Mouse (Mus musculus) heart, postnatal 0 days (tissue): ENCODE results near the gene Atad5. TPM values are rescaled to one million over a fixed set of nuclear protein-coding genes. Genes with fewer than 3 reads are reported as not detected.

ENCODE experiments used
- ATAC-seq: fragments of 200-750 bp; cut with Nextera tagmentation; 2 replicates; pipeline ENCODE4 v1.8.0; 2017; ENCODE audit warnings: low read depth, moderate number of reproducible peaks, moderate library complexity; ENCODE audit not compliant: insufficient read depth
- DNase-seq: peaks from one replicate; pipeline ENCODE4 v3.0.0-alpha.2; 2016; ENCODE audit warnings: low spot score
- H3K27ac ChIP-seq: fragments of 300-500 bp; sonication (generic); 2 replicates; pipeline ENCODE4 v1.5.1; 2014; ENCODE audit warnings: low read depth, mild to moderate bottlenecking
- H3K27me3 ChIP-seq: fragments of 300-500 bp; sonication (generic); 2 replicates; pipeline ENCODE4 v1.6.1; 2014; ENCODE audit warnings: low read length, mixed read lengths; ENCODE audit not compliant: control insufficient read depth, insufficient read depth
- H3K36me3 ChIP-seq: fragments of 300-500 bp; sonication (generic); replicated peaks from 2 replicates; pipeline ENCODE4 v1.6.1; 2014; ENCODE audit warnings: low read length, mixed read lengths; ENCODE audit not compliant: control insufficient read depth, insufficient read depth
- H3K4me1 ChIP-seq: fragments of 300-500 bp; sonication (generic); 2 replicates; pipeline ENCODE4 v1.6.1; 2014; ENCODE audit warnings: antibody characterized with exemption; ENCODE audit not compliant: control insufficient read depth, insufficient read depth
- H3K4me2 ChIP-seq: fragments of 300-500 bp; sonication (generic); 2 replicates; pipeline ENCODE4 v1.6.1; 2014; ENCODE audit warnings: low read depth, mild to moderate bottlenecking, low read length, moderate library complexity
- H3K4me3 ChIP-seq: fragments of 300-500 bp; sonication (generic); 2 replicates; pipeline ENCODE4 v1.5.1; 2014; ENCODE audit warnings: low read depth, low read length
- H3K9ac ChIP-seq: fragments of 300-500 bp; sonication (generic); replicated peaks from 2 replicates; pipeline ENCODE4 v1.6.1; 2014; ENCODE audit warnings: low read depth, low read length, mixed read lengths
- H3K9me3 ChIP-seq: fragments of 300-500 bp; sonication (generic); replicated peaks from 2 replicates; pipeline ENCODE4 v1.6.1; 2016; ENCODE audit warnings: low read length; ENCODE audit not compliant: control insufficient read depth
- CTCF ChIP-seq: IDR thresholded peaks from 2 replicates; pipeline ENCODE4 v1.5.1; 2016; ENCODE audit warnings: antibody characterized with exemption, control low read depth, low read depth
- EP300 ChIP-seq: IDR thresholded peaks from 2 replicates; pipeline ENCODE4 v1.6.1; 2016; ENCODE audit warnings: antibody characterized with exemption, low read depth
- WGBS: fragments of 180-500 bp; shearing (Covaris S2); extraction: QIAGEN DNeasy Blood & Tissue Kit; methylation state at CpG from one replicate; pipeline ENCODE4 v1.1.7; 2014; 5-methylcytosine and 5-hydroxymethylcytosine counted together
- polyA plus RNA-seq: library from polyadenylated mRNA; unstranded; fragments of >200 nt; fragmentation: Nextera tagmentation; extraction: Ambion mirVana; gene quantifications from 2 replicates; pipeline ENCODE4 v1.2.1, GENCODE M21; 2015
- total RNA-seq: library from RNA; depleted of rRNA; stranded (reverse); fragments of >200 nt; gene quantifications from 2 replicates; pipeline ENCODE4 v1.2.3, GENCODE M21; 2014; ENCODE audit warnings: low replicate concordance

Atad5 gene
- total and polyA plus RNA-seq, 2 experiments from 2014 or later = 1.5 to 4.2 TPM

DNA sequence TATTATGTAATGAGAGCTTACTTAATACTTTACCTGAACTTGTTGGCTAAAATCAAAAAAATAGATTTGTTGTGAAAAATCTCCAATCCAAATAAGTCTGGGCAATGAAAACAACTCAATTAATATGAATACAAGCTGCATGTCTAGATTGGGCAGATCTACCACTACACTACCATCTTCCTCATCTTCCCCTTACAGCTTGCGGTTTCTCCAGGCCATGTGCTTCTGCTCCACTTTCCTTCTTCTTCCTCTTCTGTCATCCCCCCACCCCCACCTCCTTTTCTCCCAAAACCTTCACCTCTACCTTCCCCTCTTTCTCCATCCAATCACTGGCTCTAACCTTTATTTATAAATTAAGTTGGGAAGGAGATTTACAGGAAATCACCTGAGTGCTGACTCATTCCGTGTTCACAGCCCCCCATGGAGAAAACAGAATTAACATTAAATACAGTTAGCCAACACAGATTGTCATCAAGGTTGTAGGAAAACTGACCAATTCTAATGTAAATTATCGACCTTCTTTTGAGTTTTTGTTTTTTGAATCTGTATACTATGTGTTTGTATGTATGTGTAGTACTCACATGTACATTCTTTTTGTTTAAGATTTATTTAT is 9.3 kb downstream of the Atad5 start:
- Histone ChIP-seq H3K4me2 (no peak overlapping the region), H3K27ac (no peak overlapping the region), H3K4me1 (no peaks in the 10 kb centered on the region), H3K9me3 (no peaks in the 10 kb centered on the region), H3K36me3 (peaks cover 35% of the 10 kb centered on the region), H3K4me3 (no peak overlapping the region), H3K27me3 (no peaks in the 10 kb centered on the region), H3K9ac (no peak overlapping the region)
- DNase-seq = no peak
- TF ChIP-seq EP300 (no peak), CTCF (no peak)
- ATAC-seq = no peak
- 83% methylated on average over 3 of the region's 3 CpGs for WGBS

DNA sequence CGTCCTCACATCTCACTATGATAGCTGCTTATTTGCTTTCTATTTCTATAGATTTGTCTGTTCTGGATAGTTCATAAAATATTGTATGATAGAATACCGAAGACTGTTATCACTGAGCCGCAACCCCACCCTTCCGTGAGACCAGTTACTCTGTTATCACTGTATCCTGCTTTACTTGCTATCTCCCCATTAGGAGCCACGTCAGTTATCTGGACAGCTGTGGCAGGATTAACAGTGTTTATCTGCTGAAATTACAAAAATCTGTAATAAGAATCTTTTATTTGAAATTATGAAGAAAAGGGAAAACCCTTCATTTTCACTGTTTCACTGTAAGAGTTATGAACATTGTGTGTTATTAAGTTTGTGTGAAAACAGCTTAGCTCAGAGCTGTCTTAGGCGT is 12.1 kb downstream of the Atad5 start:
- DNase-seq (no peak), ATAC-seq (no peak)
- no peaks in the 10 kb centered on the region for H3K4me1 ChIP-seq
- H3K27me3 ChIP-seq = no peaks in the 10 kb centered on the region
- H3K9ac ChIP-seq = no peak overlapping the region
- no peak overlapping the region for H3K27ac ChIP-seq
- no peak overlapping the region for H3K4me2 ChIP-seq
- 82% methylated on average over 6 of the region's 6 CpGs for WGBS
- no peak overlapping the region for H3K4me3 ChIP-seq
- H3K36me3 ChIP-seq = peaks cover 47% of the 10 kb centered on the region
- TF ChIP-seq CTCF = no peak
- no peak for TF ChIP-seq EP300
- no peaks in the 10 kb centered on the region for H3K9me3 ChIP-seq

DNA sequence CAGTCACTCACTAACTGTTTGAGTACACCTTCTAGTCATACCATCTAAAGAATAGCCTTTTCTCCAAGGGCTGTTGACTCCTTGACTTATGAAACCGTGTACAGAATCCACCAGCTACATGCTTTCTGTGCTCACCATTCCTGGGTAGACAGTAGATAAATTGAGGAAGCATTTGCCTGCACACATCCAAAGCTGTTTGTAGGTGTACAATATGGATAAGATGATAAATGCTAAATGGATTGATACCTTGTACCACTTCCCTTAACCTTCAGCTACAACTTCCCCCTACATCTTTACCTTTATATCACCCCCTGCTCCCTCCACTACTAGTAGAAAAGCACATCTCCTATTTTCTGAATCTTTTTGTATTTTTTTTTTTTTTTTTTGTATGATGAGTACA is 15.2 kb downstream of the Atad5 start:
- no peak overlapping the region for H3K4me2 ChIP-seq
- H3K27me3 ChIP-seq = no peaks in the 10 kb centered on the region
- no peak for TF ChIP-seq EP300
- no peak for TF ChIP-seq CTCF
- 77% methylated on average over 1 of the region's 1 CpGs for WGBS
- H3K4me1 ChIP-seq = no peaks in the 10 kb centered on the region
- no peaks in the 10 kb centered on the region for H3K9me3 ChIP-seq
- H3K36me3 ChIP-seq = peaks cover 54% of the 10 kb centered on the region
- DNase-seq (no peak), ATAC-seq (no peak)
- no peak overlapping the region for H3K27ac ChIP-seq
- H3K4me3 ChIP-seq = no peak overlapping the region
- no peak overlapping the region for H3K9ac ChIP-seq

GRCm38 (mm10) chr11:80116411-80116810 is 27.2 kb downstream of the Atad5 start:
- Histone ChIP-seq H3K27ac (no peak overlapping the region; the same call in 1 of the 2 replicates), H3K4me1 (no peaks in the 10 kb centered on the region), H3K27me3 (no peaks in the 10 kb centered on the region), H3K4me2 (no peak overlapping the region), H3K36me3 (peaks cover 60% of the 10 kb centered on the region), H3K9me3 (no peaks in the 10 kb centered on the region), H3K4me3 (no peak overlapping the region), H3K9ac (no peak overlapping the region)
- WGBS = 58% methylated on average over 1 of the region's 1 CpGs
- TF ChIP-seq CTCF (no peak), EP300 (no peak)
- ATAC-seq = no peak
- no peak for DNase-seq

DNA sequence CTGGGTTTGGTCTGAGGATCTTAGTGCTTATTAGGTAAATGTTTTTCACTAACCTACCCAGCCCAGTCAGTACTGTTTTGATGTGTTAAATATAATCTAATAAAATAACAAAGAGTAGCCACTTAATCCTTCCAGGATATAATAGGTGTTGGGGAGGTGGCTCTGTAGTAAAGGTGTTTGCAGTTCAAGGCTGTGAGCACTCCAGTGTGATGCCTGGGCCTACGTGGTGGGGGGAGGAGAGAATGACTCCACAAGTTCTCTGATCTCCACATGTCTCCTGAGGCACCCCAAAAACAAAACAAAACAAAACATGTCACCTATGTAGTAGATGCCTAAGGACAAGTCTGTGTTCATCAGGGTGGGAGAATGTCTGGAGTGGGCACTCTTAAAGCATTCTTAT is 42.9 kb downstream of the Atad5 start:
- Histone ChIP-seq H3K27me3 (no peaks in the 10 kb centered on the region), H3K4me3 (no peak overlapping the region), H3K4me1 (no peaks in the 10 kb centered on the region), H3K36me3 (peaks cover 49% of the 10 kb centered on the region), H3K27ac (no peak overlapping the region), H3K9me3 (no peaks in the 10 kb centered on the region), H3K4me2 (no peak overlapping the region), H3K9ac (no peak overlapping the region)
- TF ChIP-seq CTCF = no peak
- no peak for TF ChIP-seq EP300
- DNase-seq (no peak), ATAC-seq (no peak)
- WGBS = 70% methylated on average over 1 of the region's 1 CpGs

GRCm38 (mm10) chr11:80134744-80135143 is 45.5 kb downstream of the Atad5 start:
- H3K9me3 ChIP-seq = no peaks in the 10 kb centered on the region
- no peak overlapping the region for H3K4me3 ChIP-seq
- WGBS = 57% methylated on average over 4 of the region's 4 CpGs
- H3K36me3 ChIP-seq = peaks cover 53% of the 10 kb centered on the region
- no peak overlapping the region for H3K9ac ChIP-seq
- H3K4me1 ChIP-seq = no peaks in the 10 kb centered on the region
- no peak for TF ChIP-seq EP300
- no peak for TF ChIP-seq CTCF
- H3K27ac ChIP-seq = no peak overlapping the region
- H3K27me3 ChIP-seq = no peaks in the 10 kb centered on the region
- ATAC-seq = no peak
- no peak for DNase-seq
- no peak overlapping the region for H3K4me2 ChIP-seq
